Mouse (Mus musculus) bone marrow, adult 2 months (tissue): Measurements from ENCODE around the gene Gcn1l1.
"Not testable (repeated sequence)": the region's sequence is repeated elsewhere in the genome, so short reads cannot be mapped to it uniquely, and the experiment has no call there.

Experiments
- CTCF ChIP-seq: fragments of 200-500 bp; IDR thresholded peaks from 2 replicates; pipeline ENCODE4 v1.5.1; 2011; ENCODE audit warnings: low read length, control low read depth; ENCODE audit not compliant: control insufficient read depth, insufficient read depth
- POLR2A ChIP-seq: fragments of 200-500 bp; IDR thresholded peaks from 2 replicates; pipeline ENCODE4 v1.6.1; 2011; ENCODE audit warnings: low read depth, mild to moderate bottlenecking, control low read depth, low read length, borderline replicate concordance; ENCODE audit not compliant: control insufficient read depth

DNA sequence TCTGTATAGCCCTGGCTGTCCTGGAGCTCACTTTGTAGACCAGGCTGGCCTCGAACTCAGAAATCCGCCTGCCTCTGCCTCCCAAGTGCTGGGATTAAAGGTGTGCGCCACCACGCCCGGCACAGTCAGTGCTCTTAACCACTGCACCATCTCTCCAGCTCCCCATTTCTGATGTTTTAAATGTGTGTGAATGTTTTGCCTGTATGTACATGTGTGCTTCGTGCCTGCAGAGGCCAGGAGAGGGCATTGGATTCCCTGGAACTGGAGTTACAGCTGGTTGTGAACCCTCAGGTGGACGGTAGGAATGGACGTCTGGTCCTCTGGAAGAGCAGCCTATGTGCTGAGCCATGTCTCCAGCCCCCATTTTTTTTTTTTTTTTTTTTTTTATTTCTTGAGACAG lies 46.8 kb upstream of the Gcn1l1 start:
- TF ChIP-seq CTCF, POLR2A: not testable (repeated sequence)
